Mouse (Mus musculus): ENCODE results near the gene Eif2d.
A peak's percentile ranks its signal among the peaks of the same experiment; 100 is the strongest.

The Eif2d gene

DNA sequence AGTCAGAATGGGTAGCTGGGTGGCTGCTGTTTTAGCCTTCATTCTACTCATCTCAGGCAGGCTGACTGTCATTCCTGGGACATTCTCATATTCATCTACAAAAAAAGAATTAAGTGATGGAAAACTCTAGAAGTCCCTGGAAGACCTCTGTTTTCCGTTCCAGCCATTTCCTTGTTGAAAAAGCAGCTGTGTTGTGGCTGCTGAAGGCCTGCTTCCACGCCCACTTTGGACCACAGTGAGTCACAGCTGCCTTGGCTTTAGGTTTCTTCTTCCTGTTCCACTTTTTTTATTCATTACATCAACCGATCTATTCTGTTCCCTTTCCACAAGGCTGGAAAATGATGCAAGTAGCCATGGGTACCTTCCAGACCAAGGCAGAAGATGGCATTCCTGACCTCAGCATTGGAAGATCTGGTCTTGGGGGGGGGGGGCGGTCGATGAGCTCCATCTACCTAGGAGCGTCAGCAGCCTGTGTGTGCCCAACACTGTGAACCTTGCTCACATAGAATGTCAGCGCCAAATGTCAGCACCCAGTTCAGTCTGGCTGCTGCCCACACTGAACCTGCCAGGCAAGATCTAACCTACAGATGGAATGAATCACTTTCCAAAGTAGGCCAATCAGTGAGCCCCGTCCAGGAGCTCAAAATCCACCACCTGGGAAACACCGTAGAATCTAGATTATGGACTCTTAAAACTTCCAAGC lies 31.4 kb downstream of the Eif2d start:
- no peak for DNase-seq (ENCODE audit: low spot score)

GRCm38 (mm10) chr1:131184956-131185660 lies 32.1 kb downstream of the Eif2d start:
- DNase-seq (ENCODE audit: low spot score): no peak

DNA sequence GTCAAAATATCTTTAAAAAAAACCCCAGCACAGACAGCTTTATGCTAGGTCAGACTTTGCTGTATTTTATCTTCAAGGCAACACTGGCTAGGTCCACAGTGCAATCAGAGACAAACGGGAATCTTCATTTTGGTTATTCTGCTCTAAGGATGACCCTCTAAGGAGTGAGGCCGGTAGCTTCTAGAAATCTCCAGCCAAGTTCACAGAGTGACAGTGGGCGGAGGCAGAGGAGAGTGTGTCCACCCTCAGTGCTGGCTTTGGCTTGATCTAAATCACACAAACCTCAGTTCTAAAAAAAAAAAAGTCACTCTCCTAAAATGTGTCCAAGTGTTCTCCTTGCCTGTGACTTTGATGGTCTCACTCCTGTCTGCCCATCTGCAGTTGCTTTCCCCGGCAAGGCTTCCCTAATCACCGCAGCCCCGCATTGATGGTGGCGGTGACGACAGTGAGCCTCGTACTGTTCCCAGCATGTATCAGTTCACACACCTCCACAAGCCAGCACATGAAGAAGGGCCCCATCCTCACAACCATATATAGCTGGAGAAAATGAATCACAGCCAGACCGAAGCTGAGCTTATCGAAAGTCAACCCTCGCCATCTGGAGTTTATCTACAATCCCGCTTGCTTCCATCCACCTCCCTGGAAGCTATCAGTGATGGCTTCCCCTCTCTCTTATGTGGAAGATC lies 33.0 kb downstream of the Eif2d start:
- DNase-seq (ENCODE audit: low spot score): no peak

GRCm38 (mm10) chr1:131186995-131187394 lies 34.0 kb downstream of the Eif2d start:
- no peak for DNase-seq (ENCODE audit: low spot score)

GRCm38 (mm10) chr1:131187856-131188255 lies 34.9 kb downstream of the Eif2d start:
- no peak for DNase-seq (ENCODE audit: low spot score)

- DNase-seq (ENCODE audit: low spot score): no peak
These were observed 35.7 kb downstream of the Eif2d start for GRCm38 (mm10) chr1:131188655-131189054.

DNA sequence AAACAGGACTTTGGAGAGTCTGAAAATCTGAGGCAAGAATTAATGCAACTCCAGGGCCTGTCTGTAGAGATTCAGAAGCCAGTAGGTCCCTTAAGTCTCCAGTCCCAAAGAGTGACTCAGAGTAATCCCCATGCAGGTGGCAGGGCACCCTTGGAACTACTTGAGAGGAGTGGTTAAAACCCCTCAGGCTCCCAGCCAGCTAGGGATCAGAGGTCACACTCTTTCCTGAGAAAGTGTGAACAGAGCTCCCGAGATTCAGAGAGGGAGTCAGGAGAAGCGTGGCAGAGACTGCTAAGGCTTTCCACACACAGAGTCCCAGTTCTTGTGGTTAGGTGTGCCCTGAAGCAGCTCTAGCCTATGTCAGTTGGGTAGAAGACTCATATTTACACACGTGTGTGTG lies 40.8 kb downstream of the Eif2d start:
- DNase-seq (ENCODE audit: low spot score): no peak

DNA sequence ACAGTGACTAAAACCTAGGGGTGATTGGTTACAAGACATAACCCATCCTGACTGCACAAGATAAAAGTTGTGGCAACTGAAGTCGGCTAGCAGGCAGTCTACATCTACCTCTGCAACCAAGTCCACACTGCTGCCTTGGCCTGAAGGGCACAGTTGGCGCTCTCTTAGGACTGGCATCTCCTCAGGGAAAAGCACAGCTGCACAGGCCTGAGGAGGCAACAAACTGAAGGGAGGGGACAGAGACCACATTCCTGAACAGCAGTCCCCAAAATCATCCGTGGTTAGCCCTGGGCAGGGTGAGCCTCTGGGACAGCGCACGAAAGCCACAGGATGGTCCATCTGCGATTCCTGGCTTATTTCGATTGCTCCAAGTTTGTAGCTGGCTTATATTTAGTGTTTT lies 42.7 kb downstream of the Eif2d start:
- no peak for DNase-seq (ENCODE audit: low spot score)

DNA sequence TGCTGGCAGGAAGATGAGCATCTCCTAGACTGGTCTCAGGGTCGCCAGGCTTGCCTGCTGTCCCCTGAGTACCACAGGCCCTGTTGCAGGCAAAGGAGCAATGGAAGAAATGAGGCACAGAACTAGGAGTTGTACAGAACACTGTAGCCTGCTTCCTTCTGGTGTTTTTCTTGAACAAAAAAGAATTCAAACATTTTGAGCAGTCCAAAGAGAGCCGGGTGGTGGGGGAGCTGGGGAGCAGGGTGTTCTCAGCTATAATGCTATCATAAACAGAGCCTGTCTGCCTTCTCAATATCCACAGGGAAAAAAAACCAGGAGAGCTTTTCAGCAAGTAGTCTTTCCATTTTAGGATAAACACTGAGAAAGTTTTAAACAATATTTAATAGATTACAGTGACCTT lies 43.1 kb downstream of the Eif2d start:
- DNase-seq (ENCODE audit: low spot score): no peak

DNA sequence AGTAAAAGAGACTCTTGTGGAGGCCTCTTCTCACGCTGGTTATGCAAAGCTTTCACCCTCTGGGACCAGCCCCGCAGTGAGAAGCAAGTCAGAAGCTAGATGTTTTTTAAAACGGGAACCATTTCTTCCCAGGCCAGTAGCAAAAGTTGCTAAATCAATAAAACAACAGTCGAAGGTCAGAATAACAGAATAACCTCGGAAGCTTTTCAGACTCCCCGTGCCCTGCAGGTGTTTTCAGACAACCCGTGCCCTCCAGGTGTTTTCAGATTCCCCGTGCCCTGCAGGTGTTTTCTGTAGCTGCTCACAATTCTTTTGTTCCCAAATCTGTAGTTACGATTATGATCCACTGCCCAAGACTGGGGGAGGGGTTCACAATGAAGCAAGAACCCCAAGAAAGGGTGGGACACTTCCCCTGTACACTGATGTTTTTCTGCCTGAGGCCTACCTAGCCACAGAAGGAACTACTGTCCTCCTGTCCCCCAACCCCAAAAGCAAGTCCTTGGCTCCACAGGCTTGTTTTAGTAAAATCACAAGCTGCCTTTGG lies 45.5 kb downstream of the Eif2d start:
- no peak for DNase-seq (ENCODE audit: low spot score)

- no peak for DNase-seq (ENCODE audit: low spot score)
These were observed 46.3 kb downstream of the Eif2d start for GRCm38 (mm10) chr1:131199118-131199821.

- peak; percentile 76 for DNase-seq (ENCODE audit: low spot score)
These were observed 47.0 kb downstream of the Eif2d start for GRCm38 (mm10) chr1:131199976-131200375.

GRCm38 (mm10) chr1:131200588-131200987 lies 47.6 kb downstream of the Eif2d start:
- no peak for DNase-seq (ENCODE audit: low spot score)

GRCm38 (mm10) chr1:131201391-131201790 lies 48.4 kb downstream of the Eif2d start:
- DNase-seq (ENCODE audit: low spot score): no peak

- DNase-seq (ENCODE audit: low spot score): peak; percentile 9
These were observed 51.5 kb downstream of the Eif2d start for GRCm38 (mm10) chr1:131204461-131204860.

- DNase-seq (ENCODE audit: low spot score): no peak
These were observed 53.4 kb downstream of the Eif2d start for GRCm38 (mm10) chr1:131206342-131206741.

DNA sequence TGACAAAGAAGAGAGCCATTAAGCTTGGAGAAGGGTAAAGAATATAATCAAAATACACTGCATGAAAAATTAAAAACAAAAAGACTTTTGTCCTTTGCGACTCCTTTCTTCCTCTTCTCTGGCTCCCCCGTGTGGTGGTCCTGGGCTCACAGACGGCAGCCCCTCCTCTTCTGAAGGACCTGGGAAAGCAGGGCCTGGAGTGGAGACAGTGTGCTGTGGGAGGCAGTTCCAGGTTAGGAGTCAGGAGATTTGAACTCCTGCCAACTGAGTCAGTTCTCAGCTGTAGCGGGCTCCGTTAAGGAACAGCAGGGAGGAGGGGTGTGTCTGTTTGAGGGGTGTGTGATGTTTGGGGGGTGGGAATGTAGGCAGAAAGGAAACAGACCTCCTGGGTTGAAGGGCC lies 54.5 kb downstream of the Eif2d start:
- DNase-seq (ENCODE audit: low spot score): peak; percentile 50

DNA sequence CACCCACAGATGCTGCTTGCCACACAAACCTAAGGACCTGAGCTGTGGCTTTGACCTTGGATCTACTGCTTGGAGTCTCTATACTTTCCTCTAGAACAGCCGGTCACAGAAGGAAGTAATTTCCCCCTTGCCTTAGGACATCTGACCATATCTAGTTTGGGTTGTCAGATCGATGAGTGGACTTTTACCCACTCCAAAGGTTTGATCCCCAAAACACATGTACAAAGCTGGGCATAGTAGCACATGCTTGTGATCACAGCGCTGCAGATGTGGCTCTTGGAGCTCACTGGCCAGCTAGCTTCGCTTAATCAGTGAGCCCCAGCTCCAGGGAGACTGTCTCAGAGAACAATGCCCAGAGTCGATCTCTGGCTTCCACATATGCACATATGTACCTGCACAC lies 55.1 kb downstream of the Eif2d start:
- no peak for DNase-seq (ENCODE audit: low spot score)

GRCm38 (mm10) chr1:131208800-131209199 lies 55.8 kb downstream of the Eif2d start:
- DNase-seq (ENCODE audit: low spot score): no peak

DNA sequence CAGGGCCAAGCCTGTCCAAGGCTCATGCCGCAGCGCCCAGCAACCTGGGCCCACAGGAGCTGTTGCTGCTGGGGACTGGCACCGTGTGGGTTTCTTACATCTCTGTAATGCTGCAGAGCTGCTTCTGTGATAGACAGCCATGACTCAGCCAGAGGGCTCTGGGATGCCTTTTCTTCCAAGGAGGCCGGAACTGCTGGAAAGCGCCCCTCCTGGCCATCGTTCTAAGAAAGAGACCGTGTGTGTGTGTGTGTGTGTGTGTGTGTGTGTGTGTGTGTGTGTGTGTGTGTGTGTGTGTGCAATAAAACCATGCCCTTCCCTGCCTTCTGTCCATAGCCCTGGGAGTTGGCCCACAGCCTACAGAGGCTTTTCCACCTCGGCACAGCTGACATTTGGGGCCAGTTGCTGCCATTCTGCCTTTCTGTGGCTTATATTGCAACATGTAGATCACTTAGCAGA lies 57.0 kb downstream of the Eif2d start:
- no peak for DNase-seq (ENCODE audit: low spot score)

DNA sequence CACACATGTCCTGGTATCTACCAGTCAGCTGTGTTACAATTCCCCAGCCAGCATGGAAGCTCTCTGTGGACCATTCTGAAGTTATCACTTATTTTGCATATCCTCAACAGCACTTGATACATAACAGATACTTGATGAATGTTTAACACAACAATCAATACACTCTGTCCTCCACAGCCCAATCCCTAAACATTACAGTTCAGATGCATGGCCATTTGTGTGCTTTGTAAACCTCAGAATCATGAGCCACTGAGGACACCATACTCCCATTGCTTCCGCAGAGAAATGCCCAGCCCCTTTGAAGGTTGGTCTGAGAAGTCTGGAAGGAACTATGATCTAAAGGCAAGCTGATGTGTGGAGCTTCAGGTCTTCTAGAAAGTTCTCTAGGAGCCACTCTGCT lies 58.7 kb downstream of the Eif2d start:
- DNase-seq (ENCODE audit: low spot score): no peak

GRCm38 (mm10) chr1:131212956-131213355 lies 60.0 kb downstream of the Eif2d start:
- no peak for DNase-seq (ENCODE audit: low spot score)
